Mouse (Mus musculus) forebrain, embryonic 16.5 days (tissue): ENCODE data around the gene Mfsd4b1. TPM values are rescaled to one million over a fixed set of nuclear protein-coding genes. Genes with fewer than 3 reads are reported as not detected.

ENCODE experiments used
- ATAC-seq: fragments of 200-750 bp; cut with Nextera tagmentation; 2 replicates; pipeline ENCODE4 v1.8.0; 2017; ENCODE audit warnings: mild to moderate bottlenecking, moderate library complexity
- H3K27ac ChIP-seq: fragments of 300-500 bp; sonication (generic); 2 replicates; pipeline ENCODE4 v1.5.1; 2014; ENCODE audit warnings: low read length, control low read depth
- H3K27me3 ChIP-seq: fragments of 300-500 bp; sonication (generic); replicated peaks from 2 replicates; pipeline ENCODE4 v1.6.1; 2014; ENCODE audit warnings: low read length; ENCODE audit not compliant: control insufficient read depth, insufficient read depth
- H3K36me3 ChIP-seq: fragments of 300-500 bp; sonication (generic); 2 replicates; pipeline ENCODE4 v1.6.1; 2014; ENCODE audit not compliant: control insufficient read depth, insufficient read depth
- H3K4me1 ChIP-seq: fragments of 300-500 bp; sonication (generic); replicated peaks from 2 replicates; pipeline ENCODE4 v1.6.1; 2014; ENCODE audit warnings: low read length; ENCODE audit not compliant: control insufficient read depth, insufficient read depth
- H3K4me2 ChIP-seq: fragments of 300-500 bp; sonication (generic); 2 replicates; pipeline ENCODE4 v1.6.1; 2014; ENCODE audit warnings: mild to moderate bottlenecking, low read length, control low read depth
- H3K4me3 ChIP-seq: fragments of 300-500 bp; sonication (generic); replicated peaks from 2 replicates; pipeline ENCODE4 v1.5.1; 2014; ENCODE audit warnings: mild to moderate bottlenecking, low read length, control low read depth
- H3K9ac ChIP-seq: fragments of 300-500 bp; sonication (generic); replicated peaks from 2 replicates; pipeline ENCODE4 v1.6.1; 2014; ENCODE audit warnings: low read depth, low read length, control low read depth
- H3K9me3 ChIP-seq: fragments of 300-500 bp; sonication (generic); 2 replicates; pipeline ENCODE4 v1.6.1; 2016; ENCODE audit warnings: low read length; ENCODE audit not compliant: control insufficient read depth
- WGBS: fragments of 180-500 bp; shearing (Covaris S2); extraction: QIAGEN DNeasy Blood & Tissue Kit; methylation state at CpG from one replicate; pipeline ENCODE4 v1.1.7; 2014; 5-methylcytosine and 5-hydroxymethylcytosine counted together
- polyA plus RNA-seq: library from polyadenylated mRNA; unstranded; fragments of >200 nt; fragmentation: Nextera tagmentation; extraction: Ambion mirVana; gene quantifications from 2 replicates; pipeline ENCODE4 v1.2.1, GENCODE M21; 2015

The Mfsd4b1 gene
- polyA plus RNA-seq = 0.09 and 0.32 TPM in 2 replicates

- H3K36me3 ChIP-seq = no peaks in the 10 kb centered on the region
- H3K4me3 ChIP-seq = peak within 1 kb of the TSS; percentile 73
- peak within 1 kb of the TSS; percentile 86 for H3K4me2 ChIP-seq
- peaks cover 9% of the 10 kb centered on the region for H3K4me1 ChIP-seq
- WGBS = under 1% methylated on average over 46 of the region's 46 CpGs
- ATAC-seq = peak; percentile 98
- peak within 1 kb of the TSS; percentile 79 for H3K27ac ChIP-seq
- peak within 1 kb of the TSS; percentile 89 for H3K9ac ChIP-seq
- 0 out of 2 replicates have a peak, but pooled peaks cover 3% of the 10 kb centered on the region for H3K9me3 ChIP-seq
- H3K27me3 ChIP-seq = no peaks in the 10 kb centered on the region
These were observed at the start of gene Mfsd4b1 for GRCm38 (mm10) chr10:40024554-40025428. Mfsd4b1 (minus strand) TSS chr10:40025268.

GRCm38 (mm10) chr10:40073608-40074007 is 48.5 kb upstream of the Mfsd4b1 start:
- no peak overlapping the region for H3K4me3 ChIP-seq
- ATAC-seq = no peak
- 94% methylated on average over 6 of the region's 6 CpGs for WGBS
- no peak overlapping the region for H3K27ac ChIP-seq
- no peaks in the 10 kb centered on the region for H3K4me1 ChIP-seq
- no peaks in the 10 kb centered on the region for H3K9me3 ChIP-seq
- H3K4me2 ChIP-seq = no peak overlapping the region
- no peaks in the 10 kb centered on the region for H3K27me3 ChIP-seq
- no peaks in the 10 kb centered on the region for H3K36me3 ChIP-seq
- no peak overlapping the region for H3K9ac ChIP-seq

- H3K4me3 ChIP-seq = no peak overlapping the region
- no peak overlapping the region for H3K9ac ChIP-seq
- no peaks in the 10 kb centered on the region for H3K27me3 ChIP-seq
- H3K36me3 ChIP-seq = no peaks in the 10 kb centered on the region
- no peaks in the 10 kb centered on the region for H3K9me3 ChIP-seq
- no peaks in the 10 kb centered on the region for H3K4me1 ChIP-seq
- 72% methylated on average over 9 of the region's 9 CpGs for WGBS
- ATAC-seq = no peak
- H3K27ac ChIP-seq = no peak overlapping the region
- H3K4me2 ChIP-seq = no peak overlapping the region
These were observed 45.6 kb upstream of the Mfsd4b1 start for GRCm38 (mm10) chr10:40070684-40071083.

GRCm38 (mm10) chr10:40069270-40069669 is 44.2 kb upstream of the Mfsd4b1 start:
- Histone ChIP-seq H3K9me3 (no peaks in the 10 kb centered on the region), H3K27me3 (no peaks in the 10 kb centered on the region), H3K9ac (no peak overlapping the region), H3K27ac (no peak overlapping the region), H3K36me3 (no peaks in the 10 kb centered on the region), H3K4me2 (no peak overlapping the region), H3K4me3 (no peak overlapping the region), H3K4me1 (no peaks in the 10 kb centered on the region)
- WGBS = 46% methylated on average over 4 of the region's 4 CpGs
- no peak for ATAC-seq

- Histone ChIP-seq H3K27ac (no peak overlapping the region), H3K9ac (no peak overlapping the region), H3K36me3 (no peaks in the 10 kb centered on the region), H3K27me3 (no peaks in the 10 kb centered on the region), H3K4me2 (no peak overlapping the region), H3K4me3 (no peak overlapping the region), H3K4me1 (no peaks in the 10 kb centered on the region), H3K9me3 (no peaks in the 10 kb centered on the region)
- ATAC-seq = no peak
- 84% methylated on average over 10 of the region's 10 CpGs for WGBS
These were observed 43.5 kb upstream of the Mfsd4b1 start for GRCm38 (mm10) chr10:40068595-40068994.

GRCm38 (mm10) chr10:40067529-40067928 is 42.5 kb upstream of the Mfsd4b1 start:
- no peak for ATAC-seq
- no peak overlapping the region for H3K27ac ChIP-seq
- no peaks in the 10 kb centered on the region for H3K4me1 ChIP-seq
- H3K9ac ChIP-seq = no peak overlapping the region
- H3K36me3 ChIP-seq = no peaks in the 10 kb centered on the region
- H3K4me2 ChIP-seq = no peak overlapping the region
- WGBS = 10% methylated on average over 1 of the region's 1 CpGs
- no peaks in the 10 kb centered on the region for H3K27me3 ChIP-seq
- H3K9me3 ChIP-seq = no peaks in the 10 kb centered on the region
- H3K4me3 ChIP-seq = no peak overlapping the region

GRCm38 (mm10) chr10:40067071-40067470 is 42.0 kb upstream of the Mfsd4b1 start:
- H3K4me3 ChIP-seq = no peak overlapping the region

GRCm38 (mm10) chr10:40065357-40065756 is 40.3 kb upstream of the Mfsd4b1 start:
- no peak overlapping the region for H3K4me3 ChIP-seq
- no peaks in the 10 kb centered on the region for H3K36me3 ChIP-seq
- no peak overlapping the region for H3K4me2 ChIP-seq
- no peaks in the 10 kb centered on the region for H3K27me3 ChIP-seq
- no peak for ATAC-seq
- no peak overlapping the region for H3K9ac ChIP-seq
- H3K27ac ChIP-seq = no peak overlapping the region
- H3K9me3 ChIP-seq = no peaks in the 10 kb centered on the region
- whole genome bisulfite sequencing = 21% methylated on average over 3 of the region's 3 CpGs
- no peaks in the 10 kb centered on the region for H3K4me1 ChIP-seq

More at GRCm38 (mm10) chr10:40067071-40067470, 42.0 kb upstream of the Mfsd4b1 start:
- no peaks in the 10 kb centered on the region for H3K4me1 ChIP-seq
- no peaks in the 10 kb centered on the region for H3K9me3 ChIP-seq
- no peak for ATAC-seq
- H3K27me3 ChIP-seq = no peaks in the 10 kb centered on the region
- 60% methylated on average over 1 of the region's 1 CpGs for whole genome bisulfite sequencing
- no peak overlapping the region for H3K27ac ChIP-seq
- no peaks in the 10 kb centered on the region for H3K36me3 ChIP-seq
- no peak overlapping the region for H3K9ac ChIP-seq
- no peak overlapping the region for H3K4me2 ChIP-seq

- no peak overlapping the region for H3K27ac ChIP-seq
- H3K4me2 ChIP-seq = no peak overlapping the region
- no peak overlapping the region for H3K4me3 ChIP-seq
- H3K9me3 ChIP-seq = no peaks in the 10 kb centered on the region
- H3K27me3 ChIP-seq = no peaks in the 10 kb centered on the region
- H3K4me1 ChIP-seq = no peaks in the 10 kb centered on the region
- WGBS = 38% methylated on average over 5 of the region's 5 CpGs
- ATAC-seq = no peak
- no peaks in the 10 kb centered on the region for H3K36me3 ChIP-seq
- H3K9ac ChIP-seq = no peak overlapping the region
These were observed 38.3 kb upstream of the Mfsd4b1 start for GRCm38 (mm10) chr10:40063291-40063890.
